Mouse (Mus musculus) T-helper 17 cell (primary cell): ENCODE data around the gene Foxo6.

ENCODE experiments used
- in situ Hi-C, 2 experiments: fragments of 300-600 bp; cut with MboI, MseI; formaldehyde crosslinking; loops; 1 replicate in 1 of 2; 2 replicates in 1 of 2; pipeline ENCODE4 v1.15.1; 2025; ENCODE audit warnings: high pct_unique_total_duplicates in 2 of 2

Foxo6 gene

GRCm38 (mm10) chr4:120285223-120285622, 1.9 kb downstream of the Foxo6 start:
- in situ Hi-C loops = loop anchor here (10.0 kb wide), 2 partner anchors 560 to 640 kb away; partner anchors contain the start of gene Exo5 (in 1 of the 2)

GRCm38 (mm10) chr4:120284187-120284586, 3.0 kb downstream of the Foxo6 start:
- in situ Hi-C loops = loop anchor here (10.0 kb wide), 2 partner anchors 561 to 641 kb away; partner anchors contain the start of gene Exo5 (in 1 of the 2)

- in situ Hi-C loops = loop anchor here (10.0 kb wide), 2 partner anchors 562 to 642 kb away; partner anchors contain the start of gene Exo5 (in 1 of the 2)
Observed at GRCm38 (mm10) chr4:120283141-120283540, 4.0 kb downstream of the Foxo6 start.

GRCm38 (mm10) chr4:120282568-120283091, 4.5 kb downstream of the Foxo6 start:
- in situ Hi-C loops = loop anchor here (10.0 kb wide), 2 partner anchors 562 to 642 kb away; partner anchors contain the start of gene Exo5 (in 1 of the 2)

GRCm38 (mm10) chr4:120281011-120281410, 6.1 kb downstream of the Foxo6 start:
- in situ Hi-C loops = loop anchor here (10.0 kb wide), 2 partner anchors 564 to 644 kb away; partner anchors contain the start of gene Exo5 (in 1 of the 2)

- in situ Hi-C loops = loop anchor here (10.0 kb wide), 2 partner anchors 564 to 644 kb away; partner anchors contain the start of gene Exo5 (in 1 of the 2)
Observed at GRCm38 (mm10) chr4:120280432-120280831, 6.7 kb downstream of the Foxo6 start.

- in situ Hi-C loops = no loop called here
Observed at GRCm38 (mm10) chr4:120277255-120277928, 9.8 kb downstream of the Foxo6 start.

GRCm38 (mm10) chr4:120275487-120275886, 11.7 kb downstream of the Foxo6 start:
- in situ Hi-C loops = no loop called here

- in situ Hi-C loops = no loop called here
Observed at GRCm38 (mm10) chr4:120273594-120273993, 13.6 kb downstream of the Foxo6 start.

GRCm38 (mm10) chr4:120271886-120272580, 15.1 kb downstream of the Foxo6 start:
- in situ Hi-C loops = no loop called here

GRCm38 (mm10) chr4:120271208-120271607, 15.9 kb downstream of the Foxo6 start:
- in situ Hi-C loops = no loop called here

GRCm38 (mm10) chr4:120270937-120271199, 16.3 kb downstream of the Foxo6 start:
- in situ Hi-C loops = no loop called here

GRCm38 (mm10) chr4:120270148-120270936, 16.8 kb downstream of the Foxo6 start:
- in situ Hi-C loops = no loop called here

GRCm38 (mm10) chr4:120269426-120269825, 17.7 kb downstream of the Foxo6 start:
- in situ Hi-C loops = no loop called here

GRCm38 (mm10) chr4:120268214-120269061, 18.7 kb downstream of the Foxo6 start:
- in situ Hi-C loops = no loop called here

GRCm38 (mm10) chr4:120267683-120268082, 19.5 kb downstream of the Foxo6 start:
- in situ Hi-C loops = no loop called here

GRCm38 (mm10) chr4:120267136-120267535, 20.0 kb downstream of the Foxo6 start:
- in situ Hi-C loops = no loop called here

- in situ Hi-C loops = no loop called here
Observed at GRCm38 (mm10) chr4:120264105-120264504, 23.0 kb downstream of the Foxo6 start.

GRCm38 (mm10) chr4:120262726-120263125, 24.4 kb downstream of the Foxo6 start:
- in situ Hi-C loops = no loop called here

GRCm38 (mm10) chr4:120262206-120262605, 24.9 kb downstream of the Foxo6 start:
- in situ Hi-C loops = no loop called here
